Mouse (Mus musculus): ENCODE measurements at regions not wholly inside any gene's neighbourhood (a gene's known extent, or its start where the extent isn't known, plus 50 kb on each side); places are given as distances from the start of the nearest gene placed in this dataset.

- TF ChIP-seq NANOG (IDR thresholded peaks at IDR 0.05; ENCODE audit: borderline replicate concordance, low read length) = no peak
- no peak for TF ChIP-seq CTCF (conservative IDR thresholded peaks at IDR 0.05; ENCODE audit: low read length)
Observed at GRCm38 (mm10) chr2:73040031-73040430, 53.5 kb upstream of the Gm11084 start.

All from E14TG2a.4 (cell line).